44 mouse cellular contexts compared by ENCODE assay signal in genomic region chr13:113082101-113082500, GRCm38 (mm10). TPM values are rescaled to one million over a fixed set of nuclear protein-coding genes. Genes with fewer than 3 reads are reported as not detected.
"Had no signal": no experiment of that assay in that cellular context is flagged by ENCODE, and none has a peak within 500 bp of the region (broad histone marks: within the 10 kb centered on the region; RNA-seq: fewer than 3 reads in every experiment).

No protein-coding gene starts in this region.

- DNase-seq: left cerebral cortex, postnatal 4 days; liver; liver, embryonic 13.5 days; liver, postnatal 0 days; lung, adult 18-20 months; lung, adult 2 months; lung, embryonic 14.5 days; lung, postnatal 10 days; lung, postnatal 14 days; lung, postnatal 36 days; lung, postnatal 4 days; midbrain, embryonic 14.5 days had no signal

- ATAC-seq: liver, embryonic 12.5 days; liver, postnatal 0 days; lung, postnatal 0 days; midbrain, embryonic 13.5 days; midbrain, embryonic 15.5 days had no signal

- H3K36me3 ChIP-seq: limb, embryonic 10.5 days; limb, embryonic 12.5 days; limb, embryonic 13.5 days; limb, embryonic 15.5 days; liver, embryonic 12.5 days; liver, embryonic 13.5 days; liver, embryonic 15.5 days; lung, embryonic 15.5 days; midbrain, embryonic 12.5 days; midbrain, embryonic 13.5 days; midbrain, embryonic 15.5 days had no signal

- H3K4me3 ChIP-seq: left cerebral cortex, adult 2 months; limb, embryonic 10.5 days; limb, embryonic 12.5 days; limb, embryonic 13.5 days; limb, embryonic 15.5 days; liver, embryonic 12.5 days; liver, embryonic 13.5 days; liver, embryonic 15.5 days; lung, embryonic 15.5 days; megakaryocyte, embryonic 14.5 days; midbrain, embryonic 12.5 days; midbrain, embryonic 13.5 days; midbrain, embryonic 15.5 days; myocyte had no signal

- H3K9me3 ChIP-seq: limb, embryonic 10.5 days; limb, embryonic 12.5 days; limb, embryonic 13.5 days; limb, embryonic 15.5 days; liver, embryonic 12.5 days; liver, embryonic 13.5 days; liver, embryonic 15.5 days; lung, embryonic 15.5 days; megakaryocyte, embryonic 14.5 days; midbrain, embryonic 12.5 days; midbrain, embryonic 13.5 days; midbrain, embryonic 15.5 days had no signal

- H3K9ac ChIP-seq: limb, embryonic 12.5 days; limb, embryonic 13.5 days; limb, embryonic 15.5 days; liver, embryonic 12.5 days; liver, embryonic 13.5 days; liver, embryonic 14.5 days; liver, embryonic 15.5 days; liver, postnatal 0 days; lung, embryonic 14.5 days; lung, embryonic 15.5 days; midbrain, embryonic 12.5 days; midbrain, embryonic 13.5 days; midbrain, embryonic 15.5 days had no signal

- H3K4me1 ChIP-seq: limb, embryonic 10.5 days; limb, embryonic 12.5 days; limb, embryonic 13.5 days; limb, embryonic 15.5 days; liver, embryonic 15.5 days; lung, embryonic 15.5 days; megakaryocyte, embryonic 14.5 days had no signal

- H3K27me3 ChIP-seq: limb, embryonic 13.5 days; limb, embryonic 15.5 days; liver, embryonic 12.5 days; liver, embryonic 13.5 days; liver, embryonic 15.5 days; lung, embryonic 15.5 days; midbrain, embryonic 12.5 days; midbrain, embryonic 13.5 days; midbrain, embryonic 15.5 days had no signal

- H3K4me2 ChIP-seq: limb, embryonic 12.5 days; limb, embryonic 13.5 days; limb, embryonic 15.5 days; liver, embryonic 11.5 days; liver, embryonic 12.5 days; liver, embryonic 13.5 days; liver, embryonic 15.5 days; lung, embryonic 14.5 days; lung, embryonic 15.5 days; midbrain, embryonic 11.5 days; midbrain, embryonic 12.5 days; midbrain, embryonic 13.5 days; midbrain, embryonic 15.5 days had no signal

- H3K27ac ChIP-seq: left cerebral cortex, adult 2 months; limb, embryonic 10.5 days; limb, embryonic 12.5 days; limb, embryonic 13.5 days; limb, embryonic 15.5 days; liver, embryonic 12.5 days; liver, embryonic 13.5 days; liver, embryonic 14.5 days; liver, embryonic 15.5 days; lung, embryonic 15.5 days; macrophage; midbrain, embryonic 12.5 days; midbrain, embryonic 13.5 days; midbrain, embryonic 15.5 days had no signal

RNA-seq across cellular contexts. Expression of gene Gzma, which starts 18.7 kb away (rescaled TPM):
- total RNA-seq: left cerebral cortex, adult 18-20 months; left cerebral cortex, adult 2 months; left cerebral cortex, adult 8-10 months; left cerebral cortex, postnatal 10 days; left cerebral cortex, postnatal 14 days; left cerebral cortex, postnatal 25 days; left cerebral cortex, postnatal 36 days; left cerebral cortex, postnatal 4 days; midbrain, postnatal 0 days had no signal
- polyA plus RNA-seq: limb, embryonic 10.5 days; limb, embryonic 11.5 days; limb, embryonic 12.5 days; limb, embryonic 13.5 days; limb, embryonic 15.5 days; liver, embryonic 11.5 days; liver, embryonic 12.5 days; liver, embryonic 13.5 days; lung, embryonic 14.5 days; macrophage; midbrain, embryonic 11.5 days; midbrain, embryonic 12.5 days; midbrain, embryonic 13.5 days; midbrain, embryonic 14.5 days; midbrain, embryonic 15.5 days; midbrain, postnatal 0 days; myocyte had no signal

RNA-seq across cellular contexts. Expression of gene Gpx8, which starts 35.9 kb away (rescaled TPM):
- total RNA-seq: megakaryocyte progenitor cell, adult 5-6 weeks; megakaryocyte-erythroid progenitor cell, adult 5-6 weeks had no signal
- polyA plus RNA-seq: macrophage had no signal

RNA-seq across cellular contexts. Expression of gene Cdc20b, which starts 47.2 kb away (rescaled TPM):
- total RNA-seq: left cerebral cortex, adult 18-20 months; left cerebral cortex, adult 8-10 months; left cerebral cortex, postnatal 10 days; left cerebral cortex, postnatal 14 days; left cerebral cortex, postnatal 25 days; left cerebral cortex, postnatal 36 days; liver, adult 2 months; megakaryocyte progenitor cell, adult 5-6 weeks; megakaryocyte, adult 5-6 weeks; megakaryocyte-erythroid progenitor cell, adult 5-6 weeks had no signal
- polyA plus RNA-seq: limb, embryonic 10.5 days; limb, embryonic 11.5 days; limb, embryonic 12.5 days; limb, embryonic 13.5 days; limb, embryonic 14.5 days; limb, embryonic 15.5 days; liver, adult 2 months; liver, embryonic 11.5 days; liver, embryonic 12.5 days; liver, embryonic 13.5 days; liver, embryonic 15.5 days; liver, embryonic 16.5 days; liver, postnatal 0 days; lung, embryonic 14.5 days; macrophage; midbrain, embryonic 11.5 days; myocyte had no signal
